Mouse (Mus musculus): ENCODE results near the gene Cd300lg. TPM values are rescaled to one million over a fixed set of nuclear protein-coding genes. Genes with fewer than 3 reads are reported as not detected.

Cd300lg gene
- total and polyA plus RNA-seq, 2 experiments from 2014 or later, result 0.30 to 0.86 TPM

DNA sequence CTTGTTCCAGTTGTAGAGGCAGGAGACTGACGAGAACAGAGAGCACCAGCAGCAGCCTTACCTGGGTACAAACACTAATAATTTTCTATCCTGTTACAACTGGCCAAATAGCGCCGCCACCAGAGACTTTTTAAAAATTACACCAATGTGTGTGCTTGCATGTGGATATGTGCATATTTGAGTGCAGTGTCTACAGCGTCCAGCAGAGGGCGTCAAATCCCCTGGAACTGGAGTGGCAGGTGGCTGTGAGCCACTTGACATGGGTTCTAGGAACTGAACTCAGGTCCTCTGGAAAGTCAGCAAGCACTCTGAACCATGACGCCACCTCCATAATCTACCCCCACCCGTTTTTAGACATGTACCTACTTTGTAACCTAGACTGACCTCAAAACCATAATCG lies 37.1 kb upstream of the Cd300lg start:
- H3K4me2 ChIP-seq (ENCODE audit: low read depth), result no peak overlapping the region
- WGBS, result 95% methylated on average over 8 of the region's 8 CpGs
- DNase-seq (no peak), ATAC-seq (no peak)
- no peaks in the 10 kb centered on the region for H3K4me1 ChIP-seq (ENCODE audit: insufficient read depth)
- H3K27me3 ChIP-seq (ENCODE audit: insufficient read depth, low read length), result no peaks in the 10 kb centered on the region
- no peak overlapping the region for H3K27ac ChIP-seq (ENCODE audit: low read depth, low read length)
- no peaks in the 10 kb centered on the region for H3K9me3 ChIP-seq (ENCODE audit: low read length)
- H3K4me3 ChIP-seq (ENCODE audit: low read depth, low read length), result no peak overlapping the region
- peaks cover 55% of the 10 kb centered on the region for H3K36me3 ChIP-seq (ENCODE audit: insufficient read depth)
- peak; percentile 56 for TF ChIP-seq CTCF (IDR thresholded peaks at IDR 0.05; ENCODE audit: low read depth)
- no peak overlapping the region for H3K9ac ChIP-seq

DNA sequence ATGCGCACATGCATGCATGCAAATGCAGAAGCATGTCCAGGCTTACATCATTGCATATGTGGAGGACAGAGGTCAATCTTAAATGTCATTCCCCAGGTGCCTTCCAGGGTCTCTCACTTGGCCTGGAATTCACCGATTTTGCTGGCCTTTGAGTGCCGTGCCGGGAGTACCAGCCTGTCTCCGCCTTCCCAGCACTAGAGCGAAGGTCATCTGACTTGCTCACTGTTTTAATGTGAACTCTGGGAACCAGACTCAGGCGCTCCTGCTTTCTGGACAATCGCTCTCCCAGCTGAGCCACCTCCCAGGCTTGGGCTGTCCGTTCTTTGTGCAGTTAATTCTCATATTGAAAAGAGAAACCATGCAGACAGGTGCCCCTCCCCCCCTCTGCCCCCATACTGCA lies 35.0 kb upstream of the Cd300lg start:
- DNase-seq, result no peak
- no peak for TF ChIP-seq CTCF (IDR thresholded peaks at IDR 0.05; ENCODE audit: low read depth)
- Histone ChIP-seq H3K4me3 (ENCODE audit: low read depth, low read length) (no peak overlapping the region), H3K27ac (ENCODE audit: low read depth, low read length) (no peak overlapping the region), H3K36me3 (ENCODE audit: insufficient read depth) (peaks cover 55% of the 10 kb centered on the region), H3K4me1 (ENCODE audit: insufficient read depth) (no peaks in the 10 kb centered on the region), H3K4me2 (ENCODE audit: low read depth) (no peak overlapping the region), H3K9ac (no peak overlapping the region), H3K27me3 (ENCODE audit: insufficient read depth, low read length) (no peaks in the 10 kb centered on the region), H3K9me3 (ENCODE audit: low read length) (no peaks in the 10 kb centered on the region)
- 47% methylated on average over 9 of the region's 9 CpGs for WGBS
- ATAC-seq, result no peak

- TF ChIP-seq CTCF (IDR thresholded peaks at IDR 0.05; ENCODE audit: low read depth), result no peak
- no peak overlapping the region for H3K4me3 ChIP-seq (ENCODE audit: low read depth, low read length)
- no peaks in the 10 kb centered on the region for H3K9me3 ChIP-seq (ENCODE audit: low read length)
- WGBS, result 60% methylated on average over 5 of the region's 5 CpGs
- H3K4me1 ChIP-seq (ENCODE audit: insufficient read depth), result no peaks in the 10 kb centered on the region
- H3K36me3 ChIP-seq (ENCODE audit: insufficient read depth), result peaks cover 55% of the 10 kb centered on the region
- H3K27ac ChIP-seq (ENCODE audit: low read depth, low read length), result no peak overlapping the region
- no peaks in the 10 kb centered on the region for H3K27me3 ChIP-seq (ENCODE audit: insufficient read depth, low read length)
- H3K4me2 ChIP-seq (ENCODE audit: low read depth), result no peak overlapping the region
- H3K9ac ChIP-seq, result no peak overlapping the region
- no peak for DNase-seq
- no peak for ATAC-seq
Measured at GRCm38 (mm10) chr11:102006688-102007087, 34.6 kb upstream of the Cd300lg start.

GRCm38 (mm10) chr11:102008372-102008771 lies 32.9 kb upstream of the Cd300lg start:
- H3K36me3 ChIP-seq (ENCODE audit: insufficient read depth), result peaks cover 62% of the 10 kb centered on the region
- H3K27me3 ChIP-seq (ENCODE audit: insufficient read depth, low read length), result no peaks in the 10 kb centered on the region
- no peaks in the 10 kb centered on the region for H3K4me1 ChIP-seq (ENCODE audit: insufficient read depth)
- WGBS, result 94% methylated on average over 8 of the region's 8 CpGs
- no peaks in the 10 kb centered on the region for H3K9me3 ChIP-seq (ENCODE audit: low read length)
- ATAC-seq (no peak), DNase-seq (no peak)
- H3K27ac ChIP-seq (ENCODE audit: low read depth, low read length), result no peak overlapping the region
- H3K4me2 ChIP-seq (ENCODE audit: low read depth), result no peak overlapping the region
- H3K4me3 ChIP-seq (ENCODE audit: low read depth, low read length), result no peak overlapping the region
- no peak overlapping the region for H3K9ac ChIP-seq
- no peak for TF ChIP-seq CTCF (IDR thresholded peaks at IDR 0.05; ENCODE audit: low read depth)

DNA sequence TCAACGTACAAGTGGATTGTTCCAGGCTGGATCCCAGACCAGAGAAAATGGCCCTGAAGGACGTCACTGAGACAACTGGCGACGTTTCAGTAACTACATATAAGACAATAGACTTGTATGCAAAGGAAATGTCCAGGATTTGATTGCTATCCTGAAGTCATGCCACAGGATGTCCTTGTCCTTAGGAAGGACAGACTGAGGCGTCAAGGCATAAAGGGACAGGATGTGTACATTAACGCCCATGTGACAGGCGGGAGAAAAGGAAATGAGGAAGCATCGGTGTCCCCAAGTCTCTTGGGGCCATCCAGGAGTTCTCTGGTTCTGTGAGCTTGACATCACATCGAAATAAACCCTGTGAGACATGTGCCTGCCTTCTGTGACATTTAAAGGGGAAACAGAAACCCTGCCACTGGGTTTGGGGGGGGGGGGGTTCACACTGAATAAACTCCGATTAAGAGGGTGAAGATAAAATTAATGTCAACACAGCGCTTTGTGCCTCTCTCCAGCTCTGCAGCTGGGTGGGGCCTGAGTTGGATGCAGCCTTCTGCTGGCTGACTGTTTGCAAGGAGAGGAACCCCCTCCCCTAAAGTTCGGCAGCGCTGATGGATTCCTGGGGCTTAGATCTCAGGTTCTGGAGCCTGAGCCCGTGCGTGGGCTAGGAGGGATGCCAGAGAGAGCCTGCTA lies 32.2 kb upstream of the Cd300lg start:
- ATAC-seq, result no peak
- no peak overlapping the region for H3K4me2 ChIP-seq (ENCODE audit: low read depth)
- H3K9ac ChIP-seq, result no peak overlapping the region
- H3K4me3 ChIP-seq (ENCODE audit: low read depth, low read length), result no peak overlapping the region
- H3K27me3 ChIP-seq (ENCODE audit: insufficient read depth, low read length), result no peaks in the 10 kb centered on the region
- DNase-seq, result no peak
- TF ChIP-seq CTCF (IDR thresholded peaks at IDR 0.05; ENCODE audit: low read depth), result no peak
- no peaks in the 10 kb centered on the region for H3K4me1 ChIP-seq (ENCODE audit: insufficient read depth)
- H3K36me3 ChIP-seq (ENCODE audit: insufficient read depth), result peaks cover 65% of the 10 kb centered on the region
- H3K27ac ChIP-seq (ENCODE audit: low read depth, low read length), result no peak overlapping the region
- H3K9me3 ChIP-seq (ENCODE audit: low read length), result no peaks in the 10 kb centered on the region
- WGBS, result 79% methylated on average over 15 of the region's 15 CpGs

GRCm38 (mm10) chr11:102010140-102010539 lies 31.2 kb upstream of the Cd300lg start:
- Histone ChIP-seq H3K4me1 (ENCODE audit: insufficient read depth) (no peaks in the 10 kb centered on the region), H3K9me3 (ENCODE audit: low read length) (no peaks in the 10 kb centered on the region), H3K36me3 (ENCODE audit: insufficient read depth) (peaks cover 55% of the 10 kb centered on the region), H3K4me2 (ENCODE audit: low read depth) (no peak overlapping the region), H3K27me3 (ENCODE audit: insufficient read depth, low read length) (no peaks in the 10 kb centered on the region), H3K9ac (no peak overlapping the region), H3K27ac (ENCODE audit: low read depth, low read length) (peak overlapping the region; percentile 16; the same call in 1 of the 2 replicates), H3K4me3 (ENCODE audit: low read depth, low read length) (no peak overlapping the region)
- ATAC-seq, result peak; percentile 66
- DNase-seq, result peak; percentile 46
- WGBS, result 29% methylated on average over 13 of the region's 13 CpGs
- no peak for TF ChIP-seq CTCF (IDR thresholded peaks at IDR 0.05; ENCODE audit: low read depth)

- no peaks in the 10 kb centered on the region for H3K4me1 ChIP-seq (ENCODE audit: insufficient read depth)
- WGBS, result 54% methylated on average over 8 of the region's 8 CpGs
- no peak overlapping the region for H3K27ac ChIP-seq (ENCODE audit: low read depth, low read length)
- no peaks in the 10 kb centered on the region for H3K27me3 ChIP-seq (ENCODE audit: insufficient read depth, low read length)
- H3K9me3 ChIP-seq (ENCODE audit: low read length), result no peaks in the 10 kb centered on the region
- no peak for ATAC-seq
- DNase-seq, result no peak
- peaks cover 58% of the 10 kb centered on the region for H3K36me3 ChIP-seq (ENCODE audit: insufficient read depth)
- no peak overlapping the region for H3K4me2 ChIP-seq (ENCODE audit: low read depth)
- H3K4me3 ChIP-seq (ENCODE audit: low read depth, low read length), result no peak overlapping the region
- no peak for TF ChIP-seq CTCF (IDR thresholded peaks at IDR 0.05; ENCODE audit: low read depth)
- H3K9ac ChIP-seq, result no peak overlapping the region
Measured at GRCm38 (mm10) chr11:102011510-102011909, 29.8 kb upstream of the Cd300lg start.

Measured in forebrain, postnatal 0 days (tissue).